Mouse (Mus musculus) liver, embryonic 15.5 days (tissue): ENCODE measurements around the gene Theg. TPM values are rescaled to one million over a fixed set of nuclear protein-coding genes. Genes with fewer than 3 reads are reported as not detected.

Experiments used
- ATAC-seq: fragments of 200-750 bp; cut with Nextera tagmentation; 2 replicates; pipeline ENCODE4 v1.8.0; 2017; ENCODE audit warnings: moderate number of reproducible peaks, mild to moderate bottlenecking, moderate library complexity; ENCODE audit not compliant: insufficient read depth
- H3K27ac ChIP-seq: fragments of 300-500 bp; sonication (generic); replicated peaks from 2 replicates; pipeline ENCODE4 v1.5.1; 2015; ENCODE audit warnings: mild to moderate bottlenecking, inconsistent platforms
- H3K27me3 ChIP-seq: fragments of 300-500 bp; sonication (generic); 2 replicates; pipeline ENCODE4 v1.6.1; 2015; ENCODE audit warnings: mild to moderate bottlenecking, inconsistent platforms
- H3K36me3 ChIP-seq: fragments of 300-500 bp; sonication (generic); replicated peaks from 2 replicates; pipeline ENCODE4 v1.6.1; 2015; ENCODE audit warnings: moderate library complexity, mild to moderate bottlenecking, inconsistent platforms
- H3K4me1 ChIP-seq: fragments of 300-500 bp; sonication (generic); replicated peaks from 2 replicates; pipeline ENCODE4 v1.6.1; 2015; ENCODE audit warnings: inconsistent platforms
- H3K4me2 ChIP-seq: fragments of 300-500 bp; sonication (generic); 2 replicates; pipeline ENCODE4 v1.6.1; 2015; ENCODE audit warnings: moderate library complexity, mild to moderate bottlenecking, inconsistent platforms
- H3K4me3 ChIP-seq: fragments of 300-500 bp; sonication (generic); replicated peaks from 2 replicates; pipeline ENCODE4 v1.5.1; 2015; ENCODE audit warnings: mild to moderate bottlenecking, inconsistent platforms
- H3K9ac ChIP-seq: fragments of 300-500 bp; sonication (generic); 2 replicates; pipeline ENCODE4 v1.6.1; 2015; ENCODE audit warnings: moderate library complexity, mild to moderate bottlenecking, inconsistent platforms
- H3K9me3 ChIP-seq: fragments of 300-500 bp; sonication (generic); replicated peaks from 2 replicates; pipeline ENCODE4 v1.6.1; 2016; ENCODE audit warnings: inconsistent platforms
- WGBS: fragments of 180-500 bp; shearing (Covaris S2); methylation state at CpG from one replicate; pipeline ENCODE4 v1.1.7; 2015; ENCODE audit warnings: mixed read lengths; ENCODE audit not compliant: insufficient replicate concordance; 5-methylcytosine and 5-hydroxymethylcytosine counted together
- polyA plus RNA-seq: library from polyadenylated mRNA; unstranded; fragments of >200 nt; fragmentation: Nextera tagmentation; extraction: Ambion mirVana; gene quantifications from 2 replicates; pipeline ENCODE4 v1.2.1, GENCODE M21; 2015

Gene Theg
- polyA plus RNA-seq, 1 experiment from 2014 or later, result not detected

GRCm38 (mm10) chr10:79594111-79594510 is 7.0 kb upstream of the Theg start:
- Histone ChIP-seq H3K36me3 (no peaks in the 10 kb centered on the region), H3K4me2 (no peak overlapping the region), H3K27me3 (peaks cover 8% of the 10 kb centered on the region; the same call in 1 of the 2 replicates), H3K27ac (no peak overlapping the region), H3K4me1 (no peaks in the 10 kb centered on the region), H3K9me3 (no peaks in the 10 kb centered on the region), H3K4me3 (no peak overlapping the region), H3K9ac (no peak overlapping the region)
- WGBS, result 26% methylated on average over 6 of the region's 6 CpGs
- ATAC-seq, result no peak

GRCm38 (mm10) chr10:79590702-79591101 is 3.6 kb upstream of the Theg start:
- WGBS, result 52% methylated on average over 1 of the region's 1 CpGs
- Histone ChIP-seq H3K27ac (no peak overlapping the region), H3K36me3 (no peaks in the 10 kb centered on the region), H3K9ac (no peak overlapping the region), H3K4me1 (no peaks in the 10 kb centered on the region), H3K27me3 (peaks cover 8% of the 10 kb centered on the region; the same call in 1 of the 2 replicates), H3K9me3 (no peaks in the 10 kb centered on the region), H3K4me3 (no peak overlapping the region), H3K4me2 (no peak overlapping the region)
- no peak for ATAC-seq

GRCm38 (mm10) chr10:79587752-79588126 is 608 bp upstream of the Theg start:
- H3K9me3 ChIP-seq, result no peaks in the 10 kb centered on the region

GRCm38 (mm10) chr10:79586243-79586642 is 888 bp downstream of the Theg start:
- Histone ChIP-seq H3K4me1 (no peaks in the 10 kb centered on the region), H3K4me3 (no peak overlapping the region), H3K9ac (no peak overlapping the region), H3K4me2 (no peak overlapping the region), H3K27me3 (no peaks in the 10 kb centered on the region), H3K36me3 (no peaks in the 10 kb centered on the region), H3K27ac (no peak overlapping the region), H3K9me3 (no peaks in the 10 kb centered on the region)
- no peak for ATAC-seq
- 60% methylated on average over 8 of the region's 8 CpGs for WGBS

More at GRCm38 (mm10) chr10:79587752-79588126, 608 bp upstream of the Theg start:
- Histone ChIP-seq H3K27me3 (no peaks in the 10 kb centered on the region), H3K4me2 (no peak overlapping the region), H3K4me1 (no peaks in the 10 kb centered on the region), H3K9ac (no peak overlapping the region), H3K36me3 (no peaks in the 10 kb centered on the region), H3K4me3 (no peak overlapping the region), H3K27ac (no peak overlapping the region)
- 37% methylated on average over 4 of the region's 4 CpGs for WGBS
- ATAC-seq, result no peak

GRCm38 (mm10) chr10:79585723-79586122 is 1.4 kb downstream of the Theg start:
- no peak for ATAC-seq

GRCm38 (mm10) chr10:79585136-79585535 is 2.0 kb downstream of the Theg start:
- no peaks in the 10 kb centered on the region for H3K4me1 ChIP-seq
- H3K27me3 ChIP-seq, result no peaks in the 10 kb centered on the region
- no peak for ATAC-seq
- WGBS, result 70% methylated on average over 6 of the region's 6 CpGs
- no peak overlapping the region for H3K4me2 ChIP-seq
- no peak overlapping the region for H3K9ac ChIP-seq
- no peak overlapping the region for H3K27ac ChIP-seq
- no peak overlapping the region for H3K4me3 ChIP-seq
- H3K36me3 ChIP-seq, result no peaks in the 10 kb centered on the region
- H3K9me3 ChIP-seq, result no peaks in the 10 kb centered on the region

More at GRCm38 (mm10) chr10:79585723-79586122, 1.4 kb downstream of the Theg start:
- Histone ChIP-seq H3K9ac (no peak overlapping the region), H3K4me3 (no peak overlapping the region), H3K9me3 (no peaks in the 10 kb centered on the region), H3K4me2 (no peak overlapping the region), H3K27me3 (no peaks in the 10 kb centered on the region), H3K27ac (no peak overlapping the region), H3K4me1 (no peaks in the 10 kb centered on the region), H3K36me3 (no peaks in the 10 kb centered on the region)
- WGBS, result 74% methylated on average over 5 of the region's 5 CpGs

- no peak overlapping the region for H3K4me2 ChIP-seq
- no peak overlapping the region for H3K27ac ChIP-seq
- ATAC-seq, result no peak
- no peaks in the 10 kb centered on the region for H3K4me1 ChIP-seq
- H3K9ac ChIP-seq, result no peak overlapping the region
- H3K9me3 ChIP-seq, result no peaks in the 10 kb centered on the region
- no peak overlapping the region for H3K4me3 ChIP-seq
- H3K27me3 ChIP-seq, result 0 out of 2 replicates have a peak, but pooled peaks cover 4% of the 10 kb centered on the region
- WGBS, result 55% methylated on average over 9 of the region's 9 CpGs
- H3K36me3 ChIP-seq, result no peaks in the 10 kb centered on the region
Observed at GRCm38 (mm10) chr10:79584426-79584825, 2.7 kb downstream of the Theg start.

GRCm38 (mm10) chr10:79584021-79584420 is 3.1 kb downstream of the Theg start:
- Histone ChIP-seq H3K4me3 (no peak overlapping the region), H3K27ac (no peak overlapping the region), H3K9ac (no peak overlapping the region), H3K4me1 (no peaks in the 10 kb centered on the region), H3K4me2 (no peak overlapping the region), H3K36me3 (no peaks in the 10 kb centered on the region), H3K9me3 (no peaks in the 10 kb centered on the region), H3K27me3 (0 out of 2 replicates have a peak, but pooled peaks cover 4% of the 10 kb centered on the region)
- 54% methylated on average over 7 of the region's 7 CpGs for WGBS
- ATAC-seq, result no peak

GRCm38 (mm10) chr10:79581501-79581900 is 5.6 kb downstream of the Theg start:
- Histone ChIP-seq H3K4me1 (no peaks in the 10 kb centered on the region), H3K36me3 (no peaks in the 10 kb centered on the region)

GRCm38 (mm10) chr10:79580811-79581210 is 6.3 kb downstream of the Theg start:
- H3K4me3 ChIP-seq, result no peak overlapping the region
- no peaks in the 10 kb centered on the region for H3K4me1 ChIP-seq
- no peak overlapping the region for H3K4me2 ChIP-seq
- 0 out of 2 replicates have a peak, but pooled peaks cover 7% of the 10 kb centered on the region for H3K27me3 ChIP-seq
- no peak overlapping the region for H3K9ac ChIP-seq
- H3K9me3 ChIP-seq, result no peaks in the 10 kb centered on the region
- H3K27ac ChIP-seq, result no peak overlapping the region
- WGBS, result 48% methylated on average over 6 of the region's 6 CpGs
- no peak for ATAC-seq
- no peaks in the 10 kb centered on the region for H3K36me3 ChIP-seq

More at GRCm38 (mm10) chr10:79581501-79581900, 5.6 kb downstream of the Theg start:
- Histone ChIP-seq H3K9me3 (no peaks in the 10 kb centered on the region), H3K4me2 (no peak overlapping the region), H3K4me3 (no peak overlapping the region), H3K27ac (no peak overlapping the region), H3K9ac (no peak overlapping the region), H3K27me3 (0 out of 2 replicates have a peak, but pooled peaks cover 7% of the 10 kb centered on the region)
- 73% methylated on average over 8 of the region's 8 CpGs for WGBS
- no peak for ATAC-seq

- no peak for ATAC-seq
- H3K4me1 ChIP-seq, result no peaks in the 10 kb centered on the region
- H3K27me3 ChIP-seq, result 0 out of 2 replicates have a peak, but pooled peaks cover 7% of the 10 kb centered on the region
- H3K36me3 ChIP-seq, result no peaks in the 10 kb centered on the region
- H3K9me3 ChIP-seq, result no peaks in the 10 kb centered on the region
- WGBS, result 55% methylated on average over 7 of the region's 7 CpGs
- H3K4me2 ChIP-seq, result no peak overlapping the region
- no peak overlapping the region for H3K27ac ChIP-seq
- no peak overlapping the region for H3K4me3 ChIP-seq
- H3K9ac ChIP-seq, result no peak overlapping the region
Observed at GRCm38 (mm10) chr10:79580356-79580755, 6.8 kb downstream of the Theg start.

GRCm38 (mm10) chr10:79579781-79580180 is 7.3 kb downstream of the Theg start:
- H3K4me1 ChIP-seq, result no peaks in the 10 kb centered on the region
- no peaks in the 10 kb centered on the region for H3K36me3 ChIP-seq
- H3K27me3 ChIP-seq, result 0 out of 2 replicates have a peak, but pooled peaks cover 7% of the 10 kb centered on the region
- ATAC-seq, result no peak
- no peak overlapping the region for H3K9ac ChIP-seq
- no peak overlapping the region for H3K4me2 ChIP-seq
- H3K9me3 ChIP-seq, result no peaks in the 10 kb centered on the region
- WGBS, result 70% methylated on average over 12 of the region's 12 CpGs
- H3K4me3 ChIP-seq, result no peak overlapping the region
- H3K27ac ChIP-seq, result no peak overlapping the region
